Mouse (Mus musculus): ENCODE measurements around the gene Itpripl2. TPM values are rescaled to one million over a fixed set of nuclear protein-coding genes. Genes with fewer than 3 reads are reported as not detected.

Itpripl2 gene
- polyA plus RNA-seq, 1 experiment: 7.2 TPM

DNA sequence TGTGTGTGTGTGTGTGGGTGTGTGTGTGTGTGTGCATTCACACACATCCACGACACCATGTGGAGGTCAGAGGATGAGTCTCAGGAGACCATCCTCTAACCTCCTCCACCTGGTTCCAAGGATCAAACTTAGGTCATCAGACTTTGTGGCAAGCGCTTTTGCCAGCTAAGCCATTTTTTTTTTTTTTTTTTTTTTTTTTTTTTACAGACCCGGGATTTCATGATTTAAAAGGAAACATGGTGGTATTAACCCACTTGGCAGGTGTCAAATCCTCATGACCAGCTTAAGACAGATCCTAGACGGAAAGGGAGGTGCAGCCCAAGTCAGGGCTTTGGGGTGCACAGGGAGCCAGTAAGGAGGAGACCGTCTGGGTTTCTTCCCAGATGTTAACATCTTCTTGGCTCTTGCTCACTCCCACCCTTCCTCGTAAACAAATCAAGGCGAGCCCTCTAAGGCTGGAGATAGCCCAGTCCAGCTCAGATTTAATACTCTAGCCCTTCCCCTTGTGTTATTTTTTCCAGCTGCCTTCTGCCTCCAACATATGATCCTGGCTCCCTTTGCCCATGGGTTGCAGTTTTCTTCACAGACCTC lies 47.8 kb downstream of the Itpripl2 start:
- H3K36me3 ChIP-seq (ENCODE audit: control insufficient read depth, insufficient read depth, low read length, poor library complexity, severe bottlenecking): no peaks in the 10 kb centered on the region
- TF ChIP-seq EP300 (IDR thresholded peaks at IDR 0.05; ENCODE audit: insufficient read depth, low read depth, low read length): no peak
- no peak for TF ChIP-seq POLR2A (IDR thresholded peaks at IDR 0.05; ENCODE audit: insufficient read depth, low read length)
- TF ChIP-seq CTCF (IDR thresholded peaks at IDR 0.05; ENCODE audit: low read depth, low read length): no peak
- no peak overlapping the region for H3K9ac ChIP-seq (ENCODE audit: low read depth, poor library complexity, severe bottlenecking)
- H3K27me3 ChIP-seq (ENCODE audit: control insufficient read depth, insufficient read depth, low read length, poor library complexity, severe bottlenecking): no peaks in the 10 kb centered on the region; the same call in 1 of the 2 replicates
- H3K4me1 ChIP-seq (ENCODE audit: control insufficient read depth, insufficient read depth, low read length): no peaks in the 10 kb centered on the region
- no peaks in the 10 kb centered on the region for H3K9me3 ChIP-seq (replicated peaks; ENCODE audit: control insufficient read depth, insufficient read depth, low read length, poor library complexity, severe bottlenecking)
- no peak overlapping the region for H3K27ac ChIP-seq (ENCODE audit: insufficient read depth, low read length)
- no peak overlapping the region for H3K4me3 ChIP-seq (ENCODE audit: low read depth, low read length)

DNA sequence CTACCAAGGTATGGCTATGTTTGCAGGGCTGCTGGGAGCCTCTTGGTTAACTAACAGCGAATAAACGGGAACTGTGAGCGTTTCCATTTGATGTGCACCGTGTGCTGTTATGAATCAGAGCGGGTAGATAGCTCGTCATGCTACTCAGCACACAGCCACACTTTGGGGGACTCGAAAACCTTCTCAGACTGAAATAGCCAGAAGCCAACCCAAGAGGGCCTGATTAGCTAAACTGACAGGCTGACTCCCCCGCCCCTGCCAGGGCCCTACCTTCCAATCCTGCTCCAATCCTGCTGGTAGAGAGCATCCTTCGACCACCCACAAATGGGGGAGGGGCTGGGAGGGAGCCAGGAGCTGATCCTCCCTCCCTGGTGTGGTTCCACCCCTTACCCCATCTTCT lies 48.4 kb downstream of the Itpripl2 start:
- Histone ChIP-seq H3K4me1 (ENCODE audit: control insufficient read depth, insufficient read depth, low read length) (no peaks in the 10 kb centered on the region), H3K27ac (ENCODE audit: insufficient read depth, low read length) (no peak overlapping the region), H3K36me3 (ENCODE audit: control insufficient read depth, insufficient read depth, low read length, poor library complexity, severe bottlenecking) (no peaks in the 10 kb centered on the region), H3K9me3 (replicated peaks; ENCODE audit: control insufficient read depth, insufficient read depth, low read length, poor library complexity, severe bottlenecking) (no peaks in the 10 kb centered on the region), H3K9ac (ENCODE audit: low read depth, poor library complexity, severe bottlenecking) (no peak overlapping the region), H3K27me3 (ENCODE audit: control insufficient read depth, insufficient read depth, low read length, poor library complexity, severe bottlenecking) (no peaks in the 10 kb centered on the region; the same call in 1 of the 2 replicates), H3K4me3 (ENCODE audit: low read depth, low read length) (no peak overlapping the region)
- TF ChIP-seq POLR2A (IDR thresholded peaks at IDR 0.05; ENCODE audit: insufficient read depth, low read length): no peak
- no peak for TF ChIP-seq EP300 (IDR thresholded peaks at IDR 0.05; ENCODE audit: insufficient read depth, low read depth, low read length)
- no peak for TF ChIP-seq CTCF (IDR thresholded peaks at IDR 0.05; ENCODE audit: low read depth, low read length)

DNA sequence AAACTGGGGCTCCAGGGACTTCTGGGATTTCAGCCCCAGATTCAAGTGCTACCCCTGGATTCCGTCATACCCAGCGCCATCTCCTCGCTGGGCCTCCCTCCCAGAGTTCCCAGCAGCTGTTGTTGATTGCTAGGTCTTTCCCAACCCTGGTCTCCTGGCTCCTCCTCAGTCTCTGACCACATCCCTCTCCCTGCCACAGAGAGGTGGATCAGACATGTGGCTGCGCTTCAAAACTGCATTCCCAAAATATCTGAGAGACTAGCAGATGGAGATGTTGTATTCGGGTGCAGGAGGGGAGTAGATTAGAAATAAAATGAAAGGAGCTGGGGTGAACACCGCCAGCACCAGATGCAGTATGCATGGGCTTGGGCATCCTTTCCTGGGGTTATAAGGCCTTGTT lies 50.2 kb downstream of the Itpripl2 start:
- Histone ChIP-seq H3K4me1 (ENCODE audit: control insufficient read depth, insufficient read depth, low read length) (no peaks in the 10 kb centered on the region), H3K27ac (ENCODE audit: insufficient read depth, low read length) (no peak overlapping the region), H3K36me3 (ENCODE audit: control insufficient read depth, insufficient read depth, low read length, poor library complexity, severe bottlenecking) (no peaks in the 10 kb centered on the region), H3K27me3 (ENCODE audit: control insufficient read depth, insufficient read depth, low read length, poor library complexity, severe bottlenecking) (no peaks in the 10 kb centered on the region), H3K4me3 (ENCODE audit: low read depth, low read length) (no peak overlapping the region), H3K9me3 (replicated peaks; ENCODE audit: control insufficient read depth, insufficient read depth, low read length, poor library complexity, severe bottlenecking) (no peaks in the 10 kb centered on the region), H3K9ac (ENCODE audit: low read depth, poor library complexity, severe bottlenecking) (no peak overlapping the region)
- TF ChIP-seq POLR2A (IDR thresholded peaks at IDR 0.05; ENCODE audit: insufficient read depth, low read length) (no peak), EP300 (IDR thresholded peaks at IDR 0.05; ENCODE audit: insufficient read depth, low read depth, low read length) (no peak), CTCF (IDR thresholded peaks at IDR 0.05; ENCODE audit: low read depth, low read length) (no peak)

GRCm38 (mm10) chr7:118437101-118437802 lies 54.5 kb downstream of the Itpripl2 start:
- Histone ChIP-seq H3K27me3 (ENCODE audit: control insufficient read depth, insufficient read depth, low read length, poor library complexity, severe bottlenecking) (no peaks in the 10 kb centered on the region), H3K9ac (ENCODE audit: low read depth, poor library complexity, severe bottlenecking) (no peak overlapping the region), H3K36me3 (ENCODE audit: control insufficient read depth, insufficient read depth, low read length, poor library complexity, severe bottlenecking) (no peaks in the 10 kb centered on the region), H3K4me1 (ENCODE audit: control insufficient read depth, insufficient read depth, low read length) (no peaks in the 10 kb centered on the region), H3K4me3 (ENCODE audit: low read depth, low read length) (no peak overlapping the region), H3K9me3 (replicated peaks; ENCODE audit: control insufficient read depth, insufficient read depth, low read length, poor library complexity, severe bottlenecking) (no peaks in the 10 kb centered on the region), H3K27ac (ENCODE audit: insufficient read depth, low read length) (no peak overlapping the region)
- TF ChIP-seq POLR2A (IDR thresholded peaks at IDR 0.05; ENCODE audit: insufficient read depth, low read length): no peak
- peak; percentile 79 for TF ChIP-seq CTCF (IDR thresholded peaks at IDR 0.05; ENCODE audit: low read depth, low read length)
- no peak for TF ChIP-seq EP300 (IDR thresholded peaks at IDR 0.05; ENCODE audit: insufficient read depth, low read depth, low read length)

Other genes starting within 250 kb of the Itpripl2 start
- gene Smg1, start 248.3 kb downstream of the Itpripl2 start, polyA plus RNA-seq (2011; ENCODE audit: insufficient read depth, insufficient read length, low read depth, missing spikeins): 87.1 and 90.8 TPM in 2 replicates
- gene Syt17, start 43.8 kb downstream of the Itpripl2 start, polyA plus RNA-seq (2011; ENCODE audit: insufficient read depth, insufficient read length, low read depth, missing spikeins): 4.0 and 4.5 TPM in 2 replicates
- 29.0 and 30.8 TPM in 2 replicates for gene Coq7, start 41.4 kb upstream of the Itpripl2 start, polyA plus RNA-seq (2011; ENCODE audit: insufficient read depth, insufficient read length, low read depth, missing spikeins)
- gene Tmc7, start 92.8 kb upstream of the Itpripl2 start, polyA plus RNA-seq (2011; ENCODE audit: insufficient read depth, insufficient read length, low read depth, missing spikeins): 7.7 TPM in 2 replicates
- 0.16 and 0.30 TPM in 2 replicates for gene Tmc5, start 105.3 kb upstream of the Itpripl2 start, polyA plus RNA-seq (2011; ENCODE audit: insufficient read depth, insufficient read length, low read depth, missing spikeins)
- gene Gde1, start 213.8 kb upstream of the Itpripl2 start, polyA plus RNA-seq (2011; ENCODE audit: insufficient read depth, insufficient read length, low read depth, missing spikeins): 24.7 and 29.9 TPM in 2 replicates
- 36.0 and 43.8 TPM in 2 replicates for gene Ccp110, start 220.6 kb upstream of the Itpripl2 start, polyA plus RNA-seq (2011; ENCODE audit: insufficient read depth, insufficient read length, low read depth, missing spikeins)
- gene Vps35l, start 248.3 kb upstream of the Itpripl2 start, polyA plus RNA-seq (2011; ENCODE audit: insufficient read depth, insufficient read length, low read depth, missing spikeins): 53.6 and 54.7 TPM in 2 replicates

Data from ES-Bruce4 (cell line).